Mouse (Mus musculus): ENCODE results near the gene Camta1.
A peak's percentile ranks its signal among the peaks of the same experiment; 100 is the strongest.
"Not testable (repeated sequence)": the region's sequence is repeated elsewhere in the genome, so short reads cannot be mapped to it uniquely, and the experiment has no call there.

Gene Camta1

GRCm38 (mm10) chr4:150950972-150951371 lies 910.7 kb downstream of the Camta1 start:
- no peak for DNase-seq

- DNase-seq: no peak
Observed at GRCm38 (mm10) chr4:150944707-150945106, 917.0 kb downstream of the Camta1 start.

GRCm38 (mm10) chr4:150939991-150940651 lies 921.6 kb downstream of the Camta1 start:
- no peak for DNase-seq

GRCm38 (mm10) chr4:150938063-150938452 lies 923.6 kb downstream of the Camta1 start:
- DNase-seq: no peak

- peak; percentile 31 for DNase-seq
Observed at GRCm38 (mm10) chr4:150937293-150938062, 924.2 kb downstream of the Camta1 start.

GRCm38 (mm10) chr4:150933503-150933902 lies 928.2 kb downstream of the Camta1 start:
- no peak for DNase-seq

GRCm38 (mm10) chr4:150927789-150928188 lies 933.9 kb downstream of the Camta1 start:
- no peak for DNase-seq

GRCm38 (mm10) chr4:150926924-150927705 lies 934.6 kb downstream of the Camta1 start:
- DNase-seq: no peak

- no peak for DNase-seq
Observed at GRCm38 (mm10) chr4:150925923-150926322, 935.8 kb downstream of the Camta1 start.

- DNase-seq: no peak
Observed at GRCm38 (mm10) chr4:150924936-150925335, 936.7 kb downstream of the Camta1 start.

GRCm38 (mm10) chr4:150924308-150924707 lies 937.4 kb downstream of the Camta1 start:
- no peak for DNase-seq

GRCm38 (mm10) chr4:150921206-150921605 lies 940.5 kb downstream of the Camta1 start:
- DNase-seq: no peak

- no peak for DNase-seq
Observed at GRCm38 (mm10) chr4:150917336-150918027, 944.2 kb downstream of the Camta1 start.

GRCm38 (mm10) chr4:150915181-150915906 lies 946.3 kb downstream of the Camta1 start:
- DNase-seq: no peak

- DNase-seq: peak; percentile 97
Observed at GRCm38 (mm10) chr4:150914290-150914733, 947.4 kb downstream of the Camta1 start, which contains the start of the genes Park7 and Tnfrsf9. Gene Park7 (minus strand): TSS chr4:150914437. Gene Tnfrsf9 (plus strand): TSS chr4:150914562.

- DNase-seq: no peak
Observed at GRCm38 (mm10) chr4:150913743-150914142, 947.9 kb downstream of the Camta1 start.

- DNase-seq: no peak
Observed at GRCm38 (mm10) chr4:150910164-150910951, 951.3 kb downstream of the Camta1 start.

- DNase-seq: peak; percentile 99
Observed at GRCm38 (mm10) chr4:150909451-150910156, 952.1 kb downstream of the Camta1 start.

GRCm38 (mm10) chr4:150908512-150908911 lies 953.2 kb downstream of the Camta1 start:
- DNase-seq: not testable (repeated sequence)

GRCm38 (mm10) chr4:150907099-150907498 lies 954.6 kb downstream of the Camta1 start:
- no peak for DNase-seq

All from lung, postnatal 14 days (tissue).